Mouse (Mus musculus) lung, adult 2 months (tissue): ENCODE measurements at regions not wholly inside any gene's neighbourhood (a gene's known extent, or its start where the extent isn't known, plus 50 kb on each side); places are given as distances from the start of the nearest gene placed in this dataset.

Source experiments
- CTCF ChIP-seq: fragments of 200-500 bp; IDR thresholded peaks from 2 replicates; pipeline ENCODE4 v1.5.1; 2011; ENCODE audit warnings: mild to moderate bottlenecking, low read length, control low read depth; ENCODE audit not compliant: insufficient read depth
- POLR2A ChIP-seq: fragments of 200-500 bp; IDR thresholded peaks from 2 replicates; pipeline ENCODE4 v1.6.1; 2011; ENCODE audit warnings: low read depth, mild to moderate bottlenecking, control low read depth, low read length, borderline replicate concordance; ENCODE audit errors: extremely low read depth

- TF ChIP-seq CTCF (no peak), POLR2A (no peak)
These were observed 75.8 kb upstream of the Boc start for GRCm38 (mm10) chr16:44634486-44634885.
